In the genomic region with DNA sequence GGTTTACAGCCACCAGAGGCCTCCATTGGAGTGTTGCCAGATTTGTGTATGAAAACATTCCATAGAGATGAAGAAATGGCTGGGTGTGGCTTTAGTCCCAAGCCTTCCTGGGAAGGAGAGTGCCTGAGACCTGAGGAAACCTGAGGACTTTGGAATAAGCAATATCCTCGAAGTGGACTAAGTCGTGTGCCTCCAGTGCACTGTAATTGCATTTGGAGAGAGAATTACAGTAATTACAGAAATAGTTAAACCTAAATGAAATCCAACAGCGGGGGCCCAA, we compare ENCODE assay signal across 13 mouse cellular contexts. TPM values are rescaled to one million over a fixed set of nuclear protein-coding genes. Genes with fewer than 3 reads are reported as not detected.
A peak's percentile ranks its signal among the peaks of the same experiment; 100 is the strongest.
DNase-seq lines count a peak whose midpoint lies in the region; ATAC-seq lines count a peak whose summit lies in the region.
"Had no signal": no experiment of that assay in that cellular context is flagged by ENCODE, and none has a peak within 500 bp of the region (broad histone marks: within the 10 kb centered on the region; RNA-seq: fewer than 3 reads in every experiment).

No protein-coding gene starts in this region.

- H3K4me3 ChIP-seq in heart, embryonic 12.5 days: no peak overlapping the region

- no peaks in the 10 kb centered on the region; the same call in 1 of the 2 replicates for H3K9me3 ChIP-seq in heart, embryonic 12.5 days (replicated peaks)
- H3K9me3 ChIP-seq: megakaryocyte, embryonic 14.5 days had no signal

- 79% methylated on average over 3 of the region's 3 CpGs for WGBS in heart, embryonic 12.5 days

- peak overlapping the region; percentile 73 for H3K4me2 ChIP-seq in heart, embryonic 12.5 days

- no peak for DNase-seq in heart, adult 11 months
- peak; percentile 5 for DNase-seq in Muller cell, postnatal 12 days (ENCODE audit: inconsistent ontology term)
- peak; percentile 27 for DNase-seq in heart, postnatal 4 days
- DNase-seq in lung, postnatal 14 days: peak; percentile 9
- no peak for DNase-seq in c-Kit-positive CD71-positive TER-119-positive erythroid progenitor cells, embryonic 14.5 days (ENCODE audit: low spot score)
- no peak for DNase-seq in thymus, postnatal 25 days
- DNase-seq in cerebellum, postnatal 36 days: no peak
- DNase-seq: left cerebral cortex, postnatal 4 days had no signal

- peaks cover 33% of the 10 kb centered on the region for H3K4me1 ChIP-seq in heart, embryonic 12.5 days (replicated peaks)

- no peak for ATAC-seq in heart, embryonic 12.5 days (ENCODE audit: insufficient number of reproducible peaks, low FRiP score)
- ATAC-seq: activated CD4-positive, CD25-positive, alpha-beta regulatory T cell, adult 4 months; forebrain, embryonic 16.5 days had no signal

- H3K27me3 ChIP-seq in heart, embryonic 12.5 days (replicated peaks): no peaks in the 10 kb centered on the region
- H3K27me3 ChIP-seq: megakaryocyte, embryonic 14.5 days had no signal

- peak overlapping the region; percentile 29; the same call in 1 of the 2 replicates for H3K9ac ChIP-seq in heart, embryonic 12.5 days

- peak overlapping the region; percentile 97 for H3K27ac ChIP-seq in heart, embryonic 12.5 days (ENCODE audit: poor library complexity, severe bottlenecking)

- peaks cover 7% of the 10 kb centered on the region; the same call in 1 of the 2 replicates for H3K36me3 ChIP-seq in heart, embryonic 12.5 days

RNA-seq across cellular contexts. Expression of a gene that starts 2.1 kb away (rescaled TPM):
- polyA plus RNA-seq in heart, embryonic 12.5 days (2016; fragmentation: Nextera tagmentation; extraction: Ambion mirVana): 152 TPM in 2 replicates
- total RNA-seq in heart, postnatal 4 days (2021): 100 to 1,000 TPM; 110 TPM

RNA-seq across cellular contexts. Expression of a gene that starts 2.8 kb away (rescaled TPM):
- polyA plus RNA-seq in heart, embryonic 12.5 days (2016; fragmentation: Nextera tagmentation; extraction: Ambion mirVana): 4.5 and 4.7 TPM in 2 replicates
- total RNA-seq in heart, postnatal 4 days (2021): 1 to 10 TPM; 5.5 to 5.6 TPM

RNA-seq across cellular contexts. Expression of a gene that starts 48.8 kb away (rescaled TPM):
- 0.08 and 0.32 TPM in 2 replicates for polyA plus RNA-seq in heart, embryonic 12.5 days (2016; fragmentation: Nextera tagmentation; extraction: Ambion mirVana)
- not detected for total RNA-seq in heart, postnatal 4 days (2021)
- total RNA-seq: gastrocnemius, postnatal 4 days; left cerebral cortex, postnatal 4 days had no signal
- polyA plus RNA-seq: activated CD4-positive, CD25-positive, alpha-beta regulatory T cell, adult 4 months had no signal

RNA-seq across cellular contexts. Expression of a gene that starts 56.7 kb away (rescaled TPM):
- 37.5 and 39.1 TPM in 2 replicates for polyA plus RNA-seq in heart, embryonic 12.5 days (2016; fragmentation: Nextera tagmentation; extraction: Ambion mirVana)
- 10 to 100 TPM; 21.6 TPM for total RNA-seq in heart, postnatal 4 days (2021)

Comparison
In these comparisons a context has a peak if more than half of its experiments do, and no peak if none do; other contexts are left out.
1. DNase-seq: peak in Muller cell, postnatal 12 days (single experiment), heart, postnatal 4 days (single experiment) and lung, postnatal 14 days (single experiment); none in heart, adult 11 months (single experiment), c-Kit-positive CD71-positive TER-119-positive erythroid progenitor cells, embryonic 14.5 days (single experiment), thymus, postnatal 25 days (single experiment) and cerebellum, postnatal 36 days (0 of 2).